Mouse (Mus musculus) embryonic facial prominence, embryonic 12.5 days (tissue): ENCODE measurements around the gene Ikbkg. TPM values are rescaled to one million over a fixed set of nuclear protein-coding genes. Genes with fewer than 3 reads are reported as not detected.
"Not testable (repeated sequence)": the region's sequence is repeated elsewhere in the genome, so short reads cannot be mapped to it uniquely, and the experiment has no call there.

Experiments
- ATAC-seq: fragments of 200-750 bp; cut with Nextera tagmentation; 2 replicates; pipeline ENCODE4 v1.8.0; 2017; ENCODE audit not compliant: insufficient number of reproducible peaks, insufficient read depth, low FRiP score, low TSS enrichment
- H3K27ac ChIP-seq: fragments of 300-500 bp; sonication (generic); 2 replicates; pipeline ENCODE4 v1.5.1; 2016; ENCODE audit warnings: mild to moderate bottlenecking
- H3K27me3 ChIP-seq: fragments of 300-500 bp; sonication (generic); 2 replicates; pipeline ENCODE4 v1.6.1; 2016; ENCODE audit warnings: mild to moderate bottlenecking, moderate library complexity
- H3K36me3 ChIP-seq: fragments of 300-500 bp; sonication (generic); 2 replicates; pipeline ENCODE4 v1.6.1; 2016; ENCODE audit warnings: mild to moderate bottlenecking
- H3K4me1 ChIP-seq: fragments of 300-500 bp; sonication (generic); 2 replicates; pipeline ENCODE4 v1.6.1; 2016
- H3K4me2 ChIP-seq: fragments of 300-500 bp; sonication (generic); replicated peaks from 2 replicates; pipeline ENCODE4 v1.6.1; 2016; ENCODE audit warnings: mild to moderate bottlenecking, moderate library complexity
- H3K4me3 ChIP-seq: fragments of 300-500 bp; sonication (generic); 2 replicates; pipeline ENCODE4 v1.5.1; 2016; ENCODE audit warnings: mild to moderate bottlenecking
- H3K9ac ChIP-seq: fragments of 300-500 bp; sonication (generic); 2 replicates; pipeline ENCODE4 v1.6.1; 2016; ENCODE audit warnings: mild to moderate bottlenecking, moderate library complexity
- H3K9me3 ChIP-seq: fragments of 300-500 bp; sonication (generic); 2 replicates; pipeline ENCODE4 v1.6.1; 2016; ENCODE audit warnings: mild to moderate bottlenecking, moderate library complexity
- WGBS: fragments of 180-500 bp; shearing (Covaris S2); methylation state at CpG from one replicate; pipeline ENCODE4 v1.1.7; 2016; 5-methylcytosine and 5-hydroxymethylcytosine counted together
- polyA plus RNA-seq: library from polyadenylated mRNA; unstranded; fragments of >200 nt; fragmentation: Nextera tagmentation; extraction: Ambion mirVana; gene quantifications from 2 replicates; pipeline ENCODE4 v1.2.1, GENCODE M21; 2016

Ikbkg gene
- polyA plus RNA-seq, 1 experiment from 2014 or later, result 20.0 TPM

DNA sequence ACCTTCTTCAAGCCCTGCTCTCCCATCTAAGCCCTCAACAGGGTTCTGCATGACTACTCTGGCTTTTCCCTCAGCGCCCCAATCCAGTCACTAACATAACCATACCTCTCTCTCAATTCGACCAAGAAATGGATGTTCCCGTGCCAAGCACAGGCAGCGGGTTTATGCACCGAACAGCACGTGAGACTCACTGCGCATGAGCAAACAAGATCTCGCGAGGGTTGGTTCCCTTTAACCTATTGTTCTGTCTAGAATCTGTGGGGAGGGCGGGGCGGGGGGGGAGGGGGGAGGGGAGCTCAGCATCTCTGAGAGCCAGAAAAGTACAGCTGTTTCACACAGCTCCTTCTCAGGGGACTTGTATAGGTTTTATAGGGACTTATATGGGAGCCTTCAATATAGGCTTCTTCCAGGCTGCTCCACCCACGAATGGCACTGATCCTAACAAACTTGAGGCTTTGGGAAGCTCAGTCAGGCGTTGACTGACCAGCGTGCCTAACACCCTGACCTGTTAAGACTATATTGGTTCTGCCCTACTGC, 88.3 kb downstream of the Ikbkg start, which contains the start of gene Gm6880:
Gene Gm6880 (minus strand): TSS at position 51 of the 537 bp plus-strand sequence.
- not testable (repeated sequence) for H3K36me3 ChIP-seq, H3K4me2 ChIP-seq, H3K4me1 ChIP-seq, H3K9me3 ChIP-seq, H3K27me3 ChIP-seq, H3K9ac ChIP-seq, H3K27ac ChIP-seq, H3K4me3 ChIP-seq, ATAC-seq
- 83% methylated on average over 12 of the region's 14 CpGs for WGBS

- H3K4me2 ChIP-seq, result no peak overlapping the region
- H3K27ac ChIP-seq, result no peak overlapping the region
- H3K27me3 ChIP-seq, result no peaks in the 10 kb centered on the region
- no peaks in the 10 kb centered on the region for H3K4me1 ChIP-seq
- no peak overlapping the region for H3K9ac ChIP-seq
- 45% methylated on average over 1 of the region's 1 CpGs for WGBS
- no peak overlapping the region for H3K4me3 ChIP-seq
- no peak for ATAC-seq
- no peaks in the 10 kb centered on the region for H3K36me3 ChIP-seq
- no peaks in the 10 kb centered on the region for H3K9me3 ChIP-seq
These were observed 104.0 kb downstream of the Ikbkg start for GRCm38 (mm10) chrX:74497131-74497530.

Other genes starting within 250 kb of the Ikbkg start
- gene Tex28, start 225.5 kb upstream of the Ikbkg start, polyA plus RNA-seq, result not detected in 2 replicates
- 0.08 TPM in 1 of 2 replicates, not detected in the other for gene Tktl1, start 216.0 kb upstream of the Ikbkg start, polyA plus RNA-seq
- gene Flna, start 143.5 kb upstream of the Ikbkg start, polyA plus RNA-seq, result 359 and 360 TPM in 2 replicates
- gene Emd, start 138.6 kb upstream of the Ikbkg start, polyA plus RNA-seq, result 21.9 and 24.4 TPM in 2 replicates
- gene Rpl10, start 122.5 kb upstream of the Ikbkg start, polyA plus RNA-seq, result 745 and 775 TPM in 2 replicates
- gene Taz, start 111.4 kb upstream of the Ikbkg start, polyA plus RNA-seq, result 84.4 and 85.7 TPM in 2 replicates
- 9.1 and 9.6 TPM in 2 replicates for gene Dnase1l1, start 111.0 kb upstream of the Ikbkg start, polyA plus RNA-seq
- gene Atp6ap1, start 96.2 kb upstream of the Ikbkg start, polyA plus RNA-seq, result 114 and 120 TPM in 2 replicates
- gene Gdi1, start 88.3 kb upstream of the Ikbkg start, polyA plus RNA-seq, result 305 and 323 TPM in 2 replicates
- gene Fam50a, start 80.3 kb upstream of the Ikbkg start, polyA plus RNA-seq, result 66.3 and 68.5 TPM in 2 replicates
- gene Plxna3, start 64.2 kb upstream of the Ikbkg start, polyA plus RNA-seq, result 25.1 and 31.1 TPM in 2 replicates
- gene Lage3, start 39.7 kb upstream of the Ikbkg start, polyA plus RNA-seq, result 114 and 122 TPM in 2 replicates
- gene Ubl4a, start 20.1 kb upstream of the Ikbkg start, polyA plus RNA-seq, result 62.1 and 62.2 TPM in 2 replicates
- gene Slc10a3, start 19.9 kb upstream of the Ikbkg start, polyA plus RNA-seq, result 16.4 and 18.2 TPM in 2 replicates
- gene Fam3a, start within 50 bp of the Ikbkg start, polyA plus RNA-seq, result 34.2 and 34.3 TPM in 2 replicates
- gene G6pdx, start 35.9 kb downstream of the Ikbkg start, polyA plus RNA-seq, result 47.6 and 51.3 TPM in 2 replicates
- gene Gm6880, start 88.1 kb downstream of the Ikbkg start, polyA plus RNA-seq, result not detected in 2 replicates
- gene Olfr1326-ps1, start 181.6 kb downstream of the Ikbkg start, polyA plus RNA-seq, result not detected in 2 replicates
- not detected in 2 replicates for gene Olfr1325, start 199.4 kb downstream of the Ikbkg start, polyA plus RNA-seq